Mouse (Mus musculus) frontal cortex, postnatal 14 days (tissue): ENCODE data around the gene Rpn2.

Experiments used
- DNase-seq, 2 experiments: peaks; one replicate each; pipeline ENCODE4 v3.0.0; 2022; ENCODE audit warnings: low spot score in 2 of 2

Gene Rpn2

GRCm38 (mm10) chr2:157349121-157349778 is 70.4 kb downstream of the Rpn2 start:
- DNase-seq, result no peak

DNA sequence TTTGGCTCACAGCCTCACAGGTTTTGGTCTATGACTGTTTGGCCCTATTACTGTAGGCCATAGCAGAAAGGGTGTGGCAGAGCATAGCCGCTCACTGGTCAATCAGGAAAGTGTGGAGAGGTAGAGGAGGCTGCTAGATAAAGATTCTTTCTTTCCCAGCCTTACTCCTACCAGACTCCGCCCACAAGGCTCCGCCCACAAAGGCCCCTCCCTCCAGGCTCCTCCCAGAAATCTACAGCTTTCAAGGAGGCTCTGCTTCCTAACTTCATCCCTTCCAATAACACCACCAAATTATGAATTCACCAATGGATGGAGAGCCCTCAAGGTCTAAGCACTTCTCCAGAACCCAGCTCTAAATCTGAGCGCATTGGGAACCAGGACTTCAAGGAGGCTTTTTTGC is 74.4 kb downstream of the Rpn2 start:
- DNase-seq, result no peak

DNA sequence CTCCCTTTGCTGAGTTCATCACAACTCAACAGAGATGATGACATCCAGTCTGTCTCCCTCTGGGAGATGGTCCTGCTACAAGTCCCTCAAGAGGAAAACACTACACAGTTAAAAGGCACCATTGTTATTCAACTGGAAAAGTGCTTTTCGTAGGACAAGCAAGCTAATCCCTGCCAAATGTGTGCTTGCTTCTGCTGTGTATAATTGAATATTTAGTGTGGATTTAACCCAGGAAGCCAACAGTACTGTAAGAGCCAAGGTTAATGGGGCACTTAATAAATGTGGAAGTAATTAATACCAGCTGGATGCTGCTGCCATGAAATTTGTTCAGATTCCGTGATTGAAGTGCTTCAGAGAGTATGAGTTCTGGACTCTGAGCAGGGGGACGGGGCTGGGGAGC is 75.3 kb downstream of the Rpn2 start:
- no peak for DNase-seq

- no peak for DNase-seq
Observed at GRCm38 (mm10) chr2:157360028-157360427, 81.2 kb downstream of the Rpn2 start.

DNA sequence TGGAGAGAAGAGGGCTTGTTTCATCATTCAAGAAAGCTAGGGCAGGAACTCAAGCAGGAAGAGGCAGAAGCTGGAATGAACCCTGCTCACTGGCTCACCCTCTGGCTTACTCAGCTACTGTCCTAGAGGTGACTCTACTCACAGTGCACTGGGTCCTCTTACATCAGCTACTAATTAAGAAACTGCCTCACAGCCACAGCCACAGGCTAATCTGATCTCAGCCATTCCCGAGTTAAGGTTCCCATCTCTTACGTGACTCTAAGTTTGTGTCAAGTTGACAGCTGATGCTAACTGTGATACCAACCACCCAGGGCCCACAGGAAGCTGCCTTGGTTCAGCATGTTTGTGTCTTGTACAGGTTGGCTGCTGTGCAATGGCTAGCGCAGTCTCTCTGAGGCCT is 84.2 kb downstream of the Rpn2 start:
- no peak for DNase-seq

DNA sequence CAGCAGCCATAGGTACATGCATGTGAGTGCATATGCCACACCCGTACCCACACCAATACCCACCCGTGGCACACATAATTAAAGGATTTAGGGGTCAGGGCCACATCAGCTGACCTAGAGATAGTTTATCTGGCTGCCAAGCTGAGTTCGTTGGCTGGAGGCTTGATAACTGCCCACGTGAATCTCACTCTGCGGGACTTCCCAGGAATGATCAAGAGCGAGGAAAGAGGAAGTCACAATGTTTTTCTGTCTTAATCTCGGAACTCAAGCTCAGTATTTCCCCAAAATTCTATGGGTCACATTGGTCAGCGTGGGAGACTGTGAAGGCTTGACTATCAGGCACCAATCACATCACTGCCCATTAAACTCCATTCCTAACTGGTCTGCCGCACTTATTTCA is 87.9 kb downstream of the Rpn2 start:
- no peak for DNase-seq

- DNase-seq, result peak; percentile 86 to 98
Observed at GRCm38 (mm10) chr2:157367184-157367893, 88.5 kb downstream of the Rpn2 start, which contains the start of gene Manbal. Gene Manbal (plus strand): TSS chr2:157367594.

- DNase-seq, result no peak
Observed at GRCm38 (mm10) chr2:157367991-157368390, 89.2 kb downstream of the Rpn2 start.

GRCm38 (mm10) chr2:157371696-157372095 is 92.9 kb downstream of the Rpn2 start:
- no peak for DNase-seq

DNA sequence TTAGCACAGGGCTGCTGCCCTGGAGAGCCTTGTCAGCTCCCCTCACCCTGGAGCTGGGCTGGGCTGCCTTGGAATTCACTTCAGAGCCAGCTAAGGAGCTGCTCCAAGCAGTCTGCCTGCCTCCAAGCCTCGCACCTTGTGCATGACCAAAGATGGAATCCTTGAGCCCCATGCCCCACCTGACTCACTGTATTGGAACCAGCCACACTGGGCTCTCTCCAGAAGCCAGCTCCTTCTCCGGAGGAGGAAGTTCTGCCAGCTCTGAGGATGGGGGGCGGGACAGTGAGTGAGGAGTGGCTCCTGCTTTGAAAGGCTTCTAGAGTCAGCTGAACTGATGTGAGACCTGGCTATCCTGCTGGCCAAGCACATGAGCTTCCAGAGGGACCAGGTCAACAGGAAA is 94.9 kb downstream of the Rpn2 start:
- DNase-seq, result no peak

GRCm38 (mm10) chr2:157375051-157375450 is 96.2 kb downstream of the Rpn2 start:
- DNase-seq, result no peak
